Mouse (Mus musculus) midbrain, embryonic 11.5 days (tissue): ENCODE results near the gene Sez6. TPM values are rescaled to one million over a fixed set of nuclear protein-coding genes. Genes with fewer than 3 reads are reported as not detected.

Experiments
- ATAC-seq: fragments of 200-750 bp; cut with Nextera tagmentation; 2 replicates; pipeline ENCODE4 v1.8.0; 2017; ENCODE audit warnings: moderate TSS enrichment, moderate library complexity; ENCODE audit not compliant: low FRiP score
- DNase-seq: peaks from one replicate; pipeline ENCODE4 v3.0.0; 2015; ENCODE audit warnings: low spot score; ENCODE audit errors: missing footprints
- H3K27ac ChIP-seq: fragments of 300-500 bp; sonication (generic); 2 replicates; pipeline ENCODE4 v1.5.1; 2014; ENCODE audit warnings: low read depth, low read length
- H3K27me3 ChIP-seq: fragments of 300-500 bp; sonication (generic); 2 replicates; pipeline ENCODE4 v1.6.1; 2014; ENCODE audit warnings: mild to moderate bottlenecking, low read length, moderate library complexity, mixed read lengths; ENCODE audit not compliant: control insufficient read depth, insufficient read depth
- H3K36me3 ChIP-seq: fragments of 300-500 bp; sonication (generic); 2 replicates; pipeline ENCODE4 v1.6.1; 2014; ENCODE audit warnings: mild to moderate bottlenecking, low read length, moderate library complexity, mixed read lengths; ENCODE audit not compliant: control insufficient read depth, insufficient read depth
- H3K4me1 ChIP-seq: fragments of 300-500 bp; sonication (generic); 2 replicates; pipeline ENCODE4 v1.6.1; 2014; ENCODE audit warnings: low read length; ENCODE audit not compliant: control insufficient read depth, insufficient read depth
- H3K4me2 ChIP-seq: fragments of 300-500 bp; sonication (generic); 2 replicates; pipeline ENCODE4 v1.6.1; 2014; ENCODE audit warnings: mild to moderate bottlenecking, moderate library complexity
- H3K4me3 ChIP-seq: fragments of 300-500 bp; sonication (generic); 2 replicates; pipeline ENCODE4 v1.5.1; 2014; ENCODE audit warnings: low read depth, low read length
- H3K9ac ChIP-seq: fragments of 300-500 bp; sonication (generic); 2 replicates; pipeline ENCODE4 v1.6.1; 2014; ENCODE audit warnings: low read length
- H3K9me3 ChIP-seq: fragments of 300-500 bp; sonication (generic); 2 replicates; pipeline ENCODE4 v1.6.1; 2016; ENCODE audit warnings: low read length; ENCODE audit not compliant: control insufficient read depth
- WGBS: fragments of 180-500 bp; shearing (Covaris S2); extraction: QIAGEN DNeasy Blood & Tissue Kit; methylation state at CpG from one replicate; pipeline ENCODE4 v1.1.7; 2014; 5-methylcytosine and 5-hydroxymethylcytosine counted together
- polyA plus RNA-seq: library from polyadenylated mRNA; unstranded; fragments of >200 nt; fragmentation: Nextera tagmentation; extraction: Ambion mirVana; gene quantifications from 2 replicates; pipeline ENCODE4 v1.2.1, GENCODE M21; 2014

Gene Sez6
- polyA plus RNA-seq, 1 experiment from 2014 or later: 8.6 TPM

DNA sequence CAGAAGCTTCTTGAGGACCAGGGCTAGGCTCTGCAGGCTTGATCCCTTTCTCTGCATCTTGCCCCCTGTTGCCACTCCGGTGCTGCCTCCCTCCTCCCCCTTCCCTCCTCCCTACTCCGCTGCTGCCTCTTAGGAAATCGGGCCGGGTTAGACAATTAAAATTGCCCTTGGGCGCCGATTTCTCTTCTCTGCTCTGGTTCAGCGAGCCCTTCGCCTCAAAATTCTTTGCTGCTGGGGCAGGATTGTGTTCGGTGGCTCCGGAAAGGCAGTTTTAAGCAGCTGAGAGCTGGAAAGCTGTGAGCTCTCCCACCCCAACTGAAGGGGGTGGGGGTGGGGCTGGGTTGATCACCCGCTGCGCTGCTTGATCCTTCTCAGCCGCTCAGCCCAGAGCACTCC lies 54.2 kb downstream of the Sez6 start:
- DNase-seq (peak; percentile 97), ATAC-seq (no peak)
- Histone ChIP-seq H3K4me3 (peak overlapping the region; percentile 85), H3K36me3 (no peaks in the 10 kb centered on the region), H3K9me3 (no peaks in the 10 kb centered on the region), H3K27ac (peak overlapping the region; percentile 87), H3K4me1 (peaks cover 11% of the 10 kb centered on the region), H3K9ac (peak overlapping the region; percentile 95), H3K27me3 (no peaks in the 10 kb centered on the region), H3K4me2 (peak overlapping the region; percentile 93)
- WGBS: under 1% methylated on average over 13 of the region's 13 CpGs

DNA sequence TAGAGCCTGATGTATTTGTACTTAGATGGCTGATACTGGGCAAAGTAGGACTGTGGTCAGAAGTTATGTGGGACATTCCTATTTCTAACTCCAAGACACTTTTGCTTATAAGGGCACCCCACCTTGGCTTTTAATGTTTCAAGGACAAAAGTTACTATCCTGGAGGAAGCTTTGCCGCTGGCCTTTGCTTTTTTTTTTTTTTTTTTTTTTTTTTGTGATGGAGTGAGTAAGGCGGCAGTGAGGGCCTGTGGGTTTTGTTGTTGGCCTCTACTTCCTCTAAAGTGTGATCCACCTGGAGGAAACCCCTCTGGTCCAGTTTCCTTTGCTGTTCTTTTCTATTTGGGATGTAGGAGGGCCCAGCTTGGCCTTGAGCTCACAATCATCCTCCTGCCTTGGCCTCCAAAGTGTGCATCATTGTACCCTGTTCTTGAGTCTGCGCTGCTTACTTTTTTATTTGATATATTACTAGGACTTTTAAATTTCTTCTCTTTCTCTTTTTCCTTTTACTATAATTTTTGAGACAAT lies 55.0 kb downstream of the Sez6 start:
- DNase-seq (no peak), ATAC-seq (no peak)
- H3K27ac ChIP-seq: no peak overlapping the region

GRCm38 (mm10) chr11:77989071-77989690 lies 58.6 kb downstream of the Sez6 start:
- 92% methylated on average over 13 of the region's 13 CpGs for WGBS
- Histone ChIP-seq H3K27me3 (no peaks in the 10 kb centered on the region), H3K9ac (no peak overlapping the region), H3K4me2 (no peak overlapping the region), H3K4me1 (peaks cover 9% of the 10 kb centered on the region), H3K27ac (no peak overlapping the region), H3K36me3 (no peaks in the 10 kb centered on the region), H3K9me3 (no peaks in the 10 kb centered on the region), H3K4me3 (no peak overlapping the region)
- DNase-seq: no peak
- ATAC-seq: no peak

More for the DNA sequence above, 55.0 kb downstream of the Sez6 start:
- Histone ChIP-seq H3K9ac (peak overlapping the region; percentile 95), H3K27me3 (no peaks in the 10 kb centered on the region), H3K36me3 (no peaks in the 10 kb centered on the region), H3K4me2 (peak overlapping the region; percentile 93), H3K4me3 (peak overlapping the region; percentile 85), H3K4me1 (peaks cover 11% of the 10 kb centered on the region), H3K9me3 (no peaks in the 10 kb centered on the region)
- WGBS: 75% methylated on average over 3 of the region's 3 CpGs

- no peak for ATAC-seq
- Histone ChIP-seq H3K4me1 (no peaks in the 10 kb centered on the region), H3K27me3 (no peaks in the 10 kb centered on the region), H3K4me3 (no peak overlapping the region), H3K9ac (no peak overlapping the region), H3K36me3 (peaks cover 3% of the 10 kb centered on the region; the same call in 1 of the 2 replicates), H3K9me3 (no peaks in the 10 kb centered on the region), H3K4me2 (no peak overlapping the region), H3K27ac (no peak overlapping the region)
- 97% methylated on average over 1 of the region's 1 CpGs for WGBS
- no peak for DNase-seq
Measured at GRCm38 (mm10) chr11:77995556-77995955, 65.0 kb downstream of the Sez6 start.

- Histone ChIP-seq H3K4me2 (no peak overlapping the region), H3K9me3 (no peaks in the 10 kb centered on the region), H3K27me3 (no peaks in the 10 kb centered on the region), H3K4me3 (no peak overlapping the region), H3K36me3 (peaks cover 34% of the 10 kb centered on the region), H3K4me1 (no peaks in the 10 kb centered on the region), H3K27ac (no peak overlapping the region), H3K9ac (no peak overlapping the region)
- ATAC-seq (no peak), DNase-seq (no peak)
- WGBS: 94% methylated on average over 5 of the region's 5 CpGs
Measured at GRCm38 (mm10) chr11:78006446-78006845, 75.8 kb downstream of the Sez6 start.

- Histone ChIP-seq H3K27ac (no peak overlapping the region), H3K27me3 (no peaks in the 10 kb centered on the region), H3K4me1 (no peaks in the 10 kb centered on the region), H3K4me2 (no peak overlapping the region), H3K9me3 (no peaks in the 10 kb centered on the region), H3K9ac (no peak overlapping the region), H3K4me3 (no peak overlapping the region), H3K36me3 (peaks cover 52% of the 10 kb centered on the region)
- no peak for ATAC-seq
- WGBS: 26% methylated on average over 4 of the region's 4 CpGs
- peak; percentile 99 for DNase-seq
Measured at GRCm38 (mm10) chr11:78019676-78020075, 89.1 kb downstream of the Sez6 start.

DNA sequence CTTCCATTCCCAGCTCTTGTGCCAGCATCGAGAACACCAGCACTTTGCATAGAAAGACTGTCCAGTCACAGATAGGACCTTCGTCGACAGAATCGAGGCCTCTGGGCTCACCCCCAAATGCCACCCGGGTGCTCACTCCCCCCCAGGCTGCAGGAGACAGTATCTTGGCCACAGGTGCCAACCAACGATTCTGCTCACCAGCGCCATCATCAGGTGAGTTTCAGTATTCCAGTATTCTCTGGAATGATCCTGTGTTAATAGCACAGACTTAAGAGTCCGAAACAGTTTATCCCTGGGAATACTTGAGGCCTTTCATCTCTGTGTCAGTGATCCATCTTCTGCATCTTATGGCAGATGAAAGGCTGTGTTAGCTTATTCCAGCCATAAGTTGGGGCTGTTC lies 93.0 kb downstream of the Sez6 start:
- 84% methylated on average over 8 of the region's 8 CpGs for WGBS
- Histone ChIP-seq H3K4me3 (no peak overlapping the region), H3K27me3 (no peaks in the 10 kb centered on the region), H3K36me3 (peaks cover 50% of the 10 kb centered on the region), H3K9ac (no peak overlapping the region), H3K27ac (no peak overlapping the region), H3K4me2 (no peak overlapping the region), H3K4me1 (no peaks in the 10 kb centered on the region), H3K9me3 (no peaks in the 10 kb centered on the region)
- DNase-seq (peak; percentile 95), ATAC-seq (no peak)

Other genes with a start within 250 kb of the Sez6 start
- gene Nufip2, start 244.6 kb upstream of the Sez6 start, polyA plus RNA-seq: 4.8 TPM in 2 replicates
- 2.3 and 2.7 TPM in 2 replicates for gene Cryba1, start 205.5 kb upstream of the Sez6 start, polyA plus RNA-seq
- 22.6 and 23.8 TPM in 2 replicates for gene Myo18a, start 167.6 kb upstream of the Sez6 start, polyA plus RNA-seq
- 0.65 and 0.79 TPM in 2 replicates for gene Gm10277, start 143.1 kb upstream of the Sez6 start, polyA plus RNA-seq
- gene Pipox, start 36.7 kb upstream of the Sez6 start, polyA plus RNA-seq: 12.1 and 12.6 TPM in 2 replicates
- 15.5 and 18.0 TPM in 2 replicates for gene Phf12, start 52.0 kb downstream of the Sez6 start, polyA plus RNA-seq
- gene Dhrs13, start 101.5 kb downstream of the Sez6 start, polyA plus RNA-seq: 17.4 and 18.0 TPM in 2 replicates
- gene Flot2, start 107.1 kb downstream of the Sez6 start, polyA plus RNA-seq: 52.7 and 57.6 TPM in 2 replicates
- 39.0 and 39.6 TPM in 2 replicates for gene Eral1, start 149.6 kb downstream of the Sez6 start, polyA plus RNA-seq
- gene Fam222b, start 163.9 kb downstream of the Sez6 start, polyA plus RNA-seq: 26.5 and 26.6 TPM in 2 replicates
- 72.0 and 79.7 TPM in 2 replicates for gene Traf4, start 234.8 kb downstream of the Sez6 start, polyA plus RNA-seq
- 6.4 and 7.1 TPM in 2 replicates for gene Nek8, start 245.9 kb downstream of the Sez6 start, polyA plus RNA-seq
- gene Tlcd1, start 245.9 kb downstream of the Sez6 start, polyA plus RNA-seq: 7.9 and 8.5 TPM in 2 replicates